Mouse (Mus musculus): ENCODE data around the gene Cldn13. TPM values are rescaled to one million over a fixed set of nuclear protein-coding genes. Genes with fewer than 3 reads are reported as not detected.
A peak's percentile ranks its signal among the peaks of the same experiment; 100 is the strongest.
"Not testable (repeated sequence)": the region's sequence is repeated elsewhere in the genome, so short reads cannot be mapped to it uniquely, and the experiment has no call there.

Cldn13 gene
- polyA plus RNA-seq, 1 experiment = 35.1 TPM

GRCm38 (mm10) chr5:134944179-134944578 lies 28.9 kb upstream of the Cldn13 start:
- no peak for DNase-seq (ENCODE audit: low read depth in 1 of 2, low spot score in 2 of 2)
- Histone ChIP-seq H3K4me1 (ENCODE audit: control insufficient read depth, insufficient read depth, insufficient read length) (no peaks in the 10 kb centered on the region; the same call in 1 of the 2 replicates), H3K27me3 (ENCODE audit: control insufficient read depth, insufficient read depth, low read length) (no peaks in the 10 kb centered on the region), H3K4me3 (ENCODE audit: extremely low read depth, insufficient read depth, insufficient read length) (no peak overlapping the region), H3K27ac (ENCODE audit: insufficient read depth, low read length) (no peak overlapping the region), H3K36me3 (ENCODE audit: control insufficient read depth, insufficient read depth, low read length) (no peaks in the 10 kb centered on the region)
- 68% methylated on average over 5 of the region's 5 CpGs for WGBS
- TF ChIP-seq CTCF (IDR thresholded peaks at IDR 0.05; ENCODE audit: extremely low read depth, insufficient read depth, insufficient read length, insufficient replicate concordance) (no peak), POLR2A (IDR thresholded peaks at IDR 0.05; ENCODE audit: low read depth, low read length) (no peak)

DNA sequence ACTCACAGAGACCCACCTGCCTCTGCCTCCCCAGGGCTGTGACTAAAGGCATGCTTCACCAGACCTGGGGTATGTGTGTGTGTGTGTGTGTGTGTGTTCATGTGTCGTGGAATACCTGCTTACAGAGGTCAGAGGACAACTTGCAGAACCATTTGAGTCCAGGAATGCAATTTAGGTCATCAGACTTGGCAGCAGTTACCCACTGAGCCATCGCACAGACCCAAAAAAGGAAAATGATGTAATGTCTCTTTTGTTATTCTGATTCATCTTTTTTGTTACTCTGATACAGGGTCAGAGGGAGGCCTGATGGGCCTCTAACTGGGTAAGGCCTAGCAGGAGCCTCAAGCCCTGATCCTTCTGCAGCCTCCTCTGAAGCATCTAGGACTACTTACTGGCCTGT lies 27.4 kb upstream of the Cldn13 start:
- H3K27me3 ChIP-seq (ENCODE audit: control insufficient read depth, insufficient read depth, low read length) = no peaks in the 10 kb centered on the region
- H3K4me1 ChIP-seq (ENCODE audit: control insufficient read depth, insufficient read depth, insufficient read length) = no peaks in the 10 kb centered on the region; the same call in 1 of the 2 replicates
- 85% methylated on average over 2 of the region's 2 CpGs for WGBS
- no peak overlapping the region for H3K27ac ChIP-seq (ENCODE audit: insufficient read depth, low read length)
- TF ChIP-seq CTCF (IDR thresholded peaks at IDR 0.05; ENCODE audit: extremely low read depth, insufficient read depth, insufficient read length, insufficient replicate concordance) (no peak), POLR2A (IDR thresholded peaks at IDR 0.05; ENCODE audit: low read depth, low read length) (no peak)
- no peak overlapping the region for H3K4me3 ChIP-seq (ENCODE audit: extremely low read depth, insufficient read depth, insufficient read length)
- DNase-seq (ENCODE audit: low read depth in 1 of 2, low spot score in 2 of 2) = no peak
- H3K36me3 ChIP-seq (ENCODE audit: control insufficient read depth, insufficient read depth, low read length) = no peaks in the 10 kb centered on the region

- WGBS = 71% methylated on average over 14 of the region's 14 CpGs
- Histone ChIP-seq H3K27me3 (ENCODE audit: control insufficient read depth, insufficient read depth, low read length) (no peaks in the 10 kb centered on the region), H3K36me3 (ENCODE audit: control insufficient read depth, insufficient read depth, low read length) (no peaks in the 10 kb centered on the region), H3K4me1 (ENCODE audit: control insufficient read depth, insufficient read depth, insufficient read length) (no peaks in the 10 kb centered on the region; the same call in 1 of the 2 replicates), H3K27ac (ENCODE audit: insufficient read depth, low read length) (no peak overlapping the region), H3K4me3 (ENCODE audit: extremely low read depth, insufficient read depth, insufficient read length) (no peak overlapping the region)
- TF ChIP-seq POLR2A (IDR thresholded peaks at IDR 0.05; ENCODE audit: low read depth, low read length) (no peak), CTCF (IDR thresholded peaks at IDR 0.05; ENCODE audit: extremely low read depth, insufficient read depth, insufficient read length, insufficient replicate concordance) (no peak)
- no peak for DNase-seq (ENCODE audit: low read depth in 1 of 2, low spot score in 2 of 2)
Measured at GRCm38 (mm10) chr5:134941472-134942209, 26.3 kb upstream of the Cldn13 start.

DNA sequence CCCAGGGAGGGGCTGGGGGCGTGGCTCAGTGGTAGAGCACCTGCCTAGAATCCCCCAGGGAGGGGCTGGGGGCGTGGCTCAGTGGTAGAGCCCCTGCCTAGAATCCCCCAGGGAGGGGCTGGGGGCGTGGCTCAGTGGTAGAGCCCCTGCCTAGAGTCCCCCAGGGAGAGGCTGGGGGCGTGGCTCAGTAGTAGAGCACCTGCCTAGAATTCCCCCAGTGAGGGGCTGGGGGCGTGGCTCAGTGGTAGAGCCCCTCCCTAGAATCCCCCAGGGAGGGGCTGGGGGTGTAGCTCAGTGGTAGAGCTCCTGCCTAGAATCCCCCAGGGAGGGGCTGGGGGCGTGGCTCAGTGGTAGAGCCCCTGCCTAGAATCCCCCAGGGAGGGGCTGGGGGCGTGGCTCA lies 24.2 kb upstream of the Cldn13 start:
- not testable (repeated sequence) for H3K36me3 ChIP-seq (ENCODE audit: control insufficient read depth, insufficient read depth, low read length); H3K4me1 ChIP-seq (ENCODE audit: control insufficient read depth, insufficient read depth, insufficient read length); H3K27ac ChIP-seq (ENCODE audit: insufficient read depth, low read length); H3K27me3 ChIP-seq (ENCODE audit: control insufficient read depth, insufficient read depth, low read length); H3K4me3 ChIP-seq (ENCODE audit: extremely low read depth, insufficient read depth, insufficient read length); DNase-seq (ENCODE audit: low read depth in 1 of 2, low spot score in 2 of 2)
- WGBS = 91% methylated on average over 4 of the region's 7 CpGs

GRCm38 (mm10) chr5:134939069-134939468 lies 23.7 kb upstream of the Cldn13 start:
- Histone ChIP-seq H3K36me3 (ENCODE audit: control insufficient read depth, insufficient read depth, low read length) (no peaks in the 10 kb centered on the region), H3K27ac (ENCODE audit: insufficient read depth, low read length) (peak overlapping the region; percentile 79), H3K4me1 (ENCODE audit: control insufficient read depth, insufficient read depth, insufficient read length) (no peaks in the 10 kb centered on the region; the same call in 1 of the 2 replicates), H3K4me3 (ENCODE audit: extremely low read depth, insufficient read depth, insufficient read length) (no peak overlapping the region), H3K27me3 (ENCODE audit: control insufficient read depth, insufficient read depth, low read length) (no peaks in the 10 kb centered on the region)
- 47% methylated on average over 3 of the region's 3 CpGs for WGBS
- no peak for DNase-seq (ENCODE audit: low read depth in 1 of 2, low spot score in 2 of 2)
- no peak for TF ChIP-seq POLR2A (IDR thresholded peaks at IDR 0.05; ENCODE audit: low read depth, low read length)
- TF ChIP-seq CTCF (IDR thresholded peaks at IDR 0.05; ENCODE audit: extremely low read depth, insufficient read depth, insufficient read length, insufficient replicate concordance) = no peak

GRCm38 (mm10) chr5:134936626-134937185 lies 21.4 kb upstream of the Cldn13 start:
- Histone ChIP-seq H3K27me3 (ENCODE audit: control insufficient read depth, insufficient read depth, low read length) (no peaks in the 10 kb centered on the region), H3K27ac (ENCODE audit: insufficient read depth, low read length) (no peak overlapping the region), H3K36me3 (ENCODE audit: control insufficient read depth, insufficient read depth, low read length) (no peaks in the 10 kb centered on the region), H3K4me3 (ENCODE audit: extremely low read depth, insufficient read depth, insufficient read length) (no peak overlapping the region), H3K4me1 (ENCODE audit: control insufficient read depth, insufficient read depth, insufficient read length) (no peaks in the 10 kb centered on the region)
- 81% methylated on average over 6 of the region's 6 CpGs for WGBS
- no peak for DNase-seq (ENCODE audit: low read depth in 1 of 2, low spot score in 2 of 2)
- TF ChIP-seq CTCF (IDR thresholded peaks at IDR 0.05; ENCODE audit: extremely low read depth, insufficient read depth, insufficient read length, insufficient replicate concordance) (no peak), POLR2A (IDR thresholded peaks at IDR 0.05; ENCODE audit: low read depth, low read length) (no peak)

GRCm38 (mm10) chr5:134936051-134936450 lies 20.7 kb upstream of the Cldn13 start:
- Histone ChIP-seq H3K27ac (ENCODE audit: insufficient read depth, low read length) (no peak overlapping the region), H3K27me3 (ENCODE audit: control insufficient read depth, insufficient read depth, low read length) (no peaks in the 10 kb centered on the region), H3K36me3 (ENCODE audit: control insufficient read depth, insufficient read depth, low read length) (no peaks in the 10 kb centered on the region), H3K4me1 (ENCODE audit: control insufficient read depth, insufficient read depth, insufficient read length) (no peaks in the 10 kb centered on the region), H3K4me3 (ENCODE audit: extremely low read depth, insufficient read depth, insufficient read length) (no peak overlapping the region)
- no peak for DNase-seq (ENCODE audit: low read depth in 1 of 2, low spot score in 2 of 2)
- TF ChIP-seq CTCF (IDR thresholded peaks at IDR 0.05; ENCODE audit: extremely low read depth, insufficient read depth, insufficient read length, insufficient replicate concordance) (no peak), POLR2A (IDR thresholded peaks at IDR 0.05; ENCODE audit: low read depth, low read length) (no peak)
- WGBS = 94% methylated on average over 6 of the region's 6 CpGs

Data from spleen, adult 2 months (tissue).